Mouse (Mus musculus): ENCODE results near the gene Litaf. TPM values are rescaled to one million over a fixed set of nuclear protein-coding genes. Genes with fewer than 3 reads are reported as not detected.

Gene Litaf
- polyA plus RNA-seq, 1 experiment from 2014 or later, result 39.6 TPM

DNA sequence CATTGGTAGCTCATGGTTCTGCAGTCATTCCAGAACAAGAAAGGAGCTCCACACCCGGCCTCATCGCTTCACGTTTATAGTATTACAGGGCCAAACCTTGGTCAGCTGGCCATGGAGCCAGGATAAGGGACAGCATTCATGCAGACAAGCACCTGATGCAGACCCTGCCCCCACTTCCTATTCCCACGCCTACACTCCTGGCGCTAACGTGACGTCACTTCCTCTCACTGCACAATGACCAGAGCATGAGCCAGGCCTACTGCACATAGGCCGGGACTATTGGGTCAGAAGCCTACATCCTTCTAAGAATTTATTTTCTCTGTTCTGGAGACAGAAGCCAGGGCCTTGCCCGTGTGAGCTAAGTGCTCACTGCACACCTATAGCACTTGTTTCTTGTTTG, 115.4 kb downstream of the Litaf start:
- 92% methylated on average over 9 of the region's 9 CpGs for WGBS
- Histone ChIP-seq H3K9ac (replicated peaks; ENCODE audit: low read depth, low read length) (no peak overlapping the region), H3K9me3 (ENCODE audit: control insufficient read depth, low read length) (no peaks in the 10 kb centered on the region), H3K27me3 (replicated peaks; ENCODE audit: control insufficient read depth, insufficient read depth, low read length) (no peaks in the 10 kb centered on the region), H3K27ac (ENCODE audit: low read length) (no peak overlapping the region), H3K4me3 (replicated peaks; ENCODE audit: low read length) (no peak overlapping the region), H3K4me2 (ENCODE audit: low read length) (no peak overlapping the region), H3K4me1 (replicated peaks; ENCODE audit: control insufficient read depth, insufficient read depth, low read length) (peaks cover 2% of the 10 kb centered on the region; the same call in 1 of the 2 replicates), H3K36me3 (ENCODE audit: control insufficient read depth, insufficient read depth) (no peaks in the 10 kb centered on the region)
- ATAC-seq, result no peak

DNA sequence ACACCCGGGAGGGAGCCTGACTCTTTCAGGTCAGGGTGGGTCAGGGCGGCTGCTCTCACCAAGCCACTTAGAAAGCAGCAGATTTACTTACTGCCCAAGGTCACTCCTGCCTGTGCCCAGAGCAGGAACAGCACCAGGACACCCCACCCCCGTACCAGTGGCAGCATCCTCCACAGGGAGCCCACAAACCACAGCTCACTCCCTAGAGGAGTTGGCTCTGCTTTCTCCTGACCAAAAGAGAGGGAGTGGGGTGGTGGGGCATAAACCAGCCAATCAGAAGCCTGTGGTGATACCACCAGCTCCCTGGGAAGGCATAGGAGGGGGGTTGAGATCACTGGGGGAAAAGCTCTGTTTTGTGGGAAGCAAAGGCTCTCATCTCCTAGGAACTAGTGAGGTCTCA, 118.2 kb downstream of the Litaf start:
- no peak for ATAC-seq
- WGBS, result 28% methylated on average over 3 of the region's 3 CpGs
- Histone ChIP-seq H3K27ac (ENCODE audit: low read length) (no peak overlapping the region), H3K9me3 (ENCODE audit: control insufficient read depth, low read length) (no peaks in the 10 kb centered on the region), H3K36me3 (ENCODE audit: control insufficient read depth, insufficient read depth) (no peaks in the 10 kb centered on the region), H3K4me3 (replicated peaks; ENCODE audit: low read length) (no peak overlapping the region), H3K4me2 (ENCODE audit: low read length) (no peak overlapping the region), H3K27me3 (replicated peaks; ENCODE audit: control insufficient read depth, insufficient read depth, low read length) (no peaks in the 10 kb centered on the region), H3K4me1 (replicated peaks; ENCODE audit: control insufficient read depth, insufficient read depth, low read length) (peaks cover 3% of the 10 kb centered on the region; the same call in 1 of the 2 replicates), H3K9ac (replicated peaks; ENCODE audit: low read depth, low read length) (no peak overlapping the region)

- WGBS, result 63% methylated on average over 7 of the region's 7 CpGs
- no peak for ATAC-seq
- H3K9me3 ChIP-seq (ENCODE audit: control insufficient read depth, low read length), result no peaks in the 10 kb centered on the region
- H3K4me2 ChIP-seq (ENCODE audit: low read length), result no peak overlapping the region
- no peaks in the 10 kb centered on the region for H3K27me3 ChIP-seq (replicated peaks; ENCODE audit: control insufficient read depth, insufficient read depth, low read length)
- no peak overlapping the region for H3K4me3 ChIP-seq (replicated peaks; ENCODE audit: low read length)
- H3K9ac ChIP-seq (replicated peaks; ENCODE audit: low read depth, low read length), result no peak overlapping the region
- H3K4me1 ChIP-seq (replicated peaks; ENCODE audit: control insufficient read depth, insufficient read depth, low read length), result peaks cover 3% of the 10 kb centered on the region; the same call in 1 of the 2 replicates
- H3K36me3 ChIP-seq (ENCODE audit: control insufficient read depth, insufficient read depth), result no peaks in the 10 kb centered on the region
- no peak overlapping the region for H3K27ac ChIP-seq (ENCODE audit: low read length)
Observed at GRCm38 (mm10) chr16:10945381-10946127, 120.4 kb downstream of the Litaf start.

DNA sequence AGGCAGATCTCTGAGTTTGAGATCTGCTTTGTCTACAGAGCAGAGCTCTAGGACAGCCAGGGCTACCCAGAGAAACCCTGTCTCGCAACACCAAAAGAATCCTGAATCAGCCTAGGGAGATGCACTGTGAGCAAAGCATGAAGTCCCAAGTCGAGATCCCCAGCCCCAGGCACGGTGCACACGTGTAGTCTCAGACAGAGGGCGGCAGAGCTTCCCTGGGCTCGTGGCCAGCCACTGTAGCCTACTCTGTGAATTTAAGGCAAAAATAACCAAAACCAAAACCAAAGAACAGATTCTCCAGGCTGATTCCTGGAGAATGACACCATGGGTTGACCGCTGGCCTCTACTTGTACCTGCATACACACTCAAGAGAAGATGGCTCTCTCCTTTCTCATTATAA, 121.4 kb downstream of the Litaf start:
- Histone ChIP-seq H3K9ac (replicated peaks; ENCODE audit: low read depth, low read length) (no peak overlapping the region), H3K36me3 (ENCODE audit: control insufficient read depth, insufficient read depth) (no peaks in the 10 kb centered on the region), H3K27ac (ENCODE audit: low read length) (no peak overlapping the region), H3K4me1 (replicated peaks; ENCODE audit: control insufficient read depth, insufficient read depth, low read length) (peaks cover 3% of the 10 kb centered on the region; the same call in 1 of the 2 replicates), H3K27me3 (replicated peaks; ENCODE audit: control insufficient read depth, insufficient read depth, low read length) (no peaks in the 10 kb centered on the region), H3K4me2 (ENCODE audit: low read length) (no peak overlapping the region), H3K4me3 (replicated peaks; ENCODE audit: low read length) (no peak overlapping the region), H3K9me3 (ENCODE audit: control insufficient read depth, low read length) (no peaks in the 10 kb centered on the region)
- ATAC-seq, result no peak
- 75% methylated on average over 7 of the region's 7 CpGs for WGBS

- H3K27me3 ChIP-seq (replicated peaks; ENCODE audit: control insufficient read depth, insufficient read depth, low read length), result no peaks in the 10 kb centered on the region
- WGBS, result 76% methylated on average over 5 of the region's 5 CpGs
Observed at GRCm38 (mm10) chr16:10943257-10943656, 122.7 kb downstream of the Litaf start.

GRCm38 (mm10) chr16:10940661-10941060, 125.3 kb downstream of the Litaf start:
- H3K4me3 ChIP-seq (replicated peaks; ENCODE audit: low read length), result no peak overlapping the region
- peaks cover 2% of the 10 kb centered on the region; the same call in 1 of the 2 replicates for H3K4me1 ChIP-seq (replicated peaks; ENCODE audit: control insufficient read depth, insufficient read depth, low read length)
- WGBS, result 78% methylated on average over 2 of the region's 2 CpGs
- H3K4me2 ChIP-seq (ENCODE audit: low read length), result no peak overlapping the region
- H3K27ac ChIP-seq (ENCODE audit: low read length), result no peak overlapping the region
- ATAC-seq, result no peak
- H3K27me3 ChIP-seq (replicated peaks; ENCODE audit: control insufficient read depth, insufficient read depth, low read length), result no peaks in the 10 kb centered on the region
- H3K9ac ChIP-seq (replicated peaks; ENCODE audit: low read depth, low read length), result no peak overlapping the region
- H3K36me3 ChIP-seq (ENCODE audit: control insufficient read depth, insufficient read depth), result no peaks in the 10 kb centered on the region
- H3K9me3 ChIP-seq (ENCODE audit: control insufficient read depth, low read length), result no peaks in the 10 kb centered on the region

More at GRCm38 (mm10) chr16:10943257-10943656, 122.7 kb downstream of the Litaf start:
- Histone ChIP-seq H3K4me3 (replicated peaks; ENCODE audit: low read length) (no peak overlapping the region), H3K9ac (replicated peaks; ENCODE audit: low read depth, low read length) (no peak overlapping the region), H3K36me3 (ENCODE audit: control insufficient read depth, insufficient read depth) (no peaks in the 10 kb centered on the region), H3K4me2 (ENCODE audit: low read length) (no peak overlapping the region), H3K27ac (ENCODE audit: low read length) (no peak overlapping the region), H3K9me3 (ENCODE audit: control insufficient read depth, low read length) (no peaks in the 10 kb centered on the region), H3K4me1 (replicated peaks; ENCODE audit: control insufficient read depth, insufficient read depth, low read length) (peaks cover 3% of the 10 kb centered on the region; the same call in 1 of the 2 replicates)
- no peak for ATAC-seq

DNA sequence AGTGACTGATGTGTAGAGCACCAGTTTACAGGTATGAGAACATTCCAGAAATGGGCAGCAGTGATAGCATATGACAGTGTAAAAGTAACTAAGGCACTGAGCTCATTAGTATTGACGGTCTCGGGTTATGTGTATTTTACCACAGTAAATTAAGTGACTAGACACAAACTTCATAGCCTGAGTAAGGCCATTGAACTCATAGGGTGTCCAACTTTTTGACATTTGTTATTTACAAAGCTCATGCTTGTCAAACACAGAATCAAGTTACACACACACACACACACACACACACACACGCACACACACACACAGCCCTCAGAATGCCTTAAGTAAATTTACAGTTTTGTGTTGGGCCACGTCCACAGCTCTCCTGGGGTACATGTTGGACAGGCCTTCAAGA, 126.0 kb downstream of the Litaf start:
- no peaks in the 10 kb centered on the region for H3K36me3 ChIP-seq (ENCODE audit: control insufficient read depth, insufficient read depth)
- no peaks in the 10 kb centered on the region for H3K27me3 ChIP-seq (replicated peaks; ENCODE audit: control insufficient read depth, insufficient read depth, low read length)
- 90% methylated on average over 4 of the region's 4 CpGs for whole genome bisulfite sequencing
- H3K4me2 ChIP-seq (ENCODE audit: low read length), result no peak overlapping the region
- no peak overlapping the region for H3K4me3 ChIP-seq (replicated peaks; ENCODE audit: low read length)
- no peaks in the 10 kb centered on the region for H3K9me3 ChIP-seq (ENCODE audit: control insufficient read depth, low read length)
- no peak overlapping the region for H3K9ac ChIP-seq (replicated peaks; ENCODE audit: low read depth, low read length)
- no peak overlapping the region for H3K27ac ChIP-seq (ENCODE audit: low read length)
- no peaks in the 10 kb centered on the region for H3K4me1 ChIP-seq (replicated peaks; ENCODE audit: control insufficient read depth, insufficient read depth, low read length)
- ATAC-seq, result no peak

- no peak overlapping the region for H3K9ac ChIP-seq (replicated peaks; ENCODE audit: low read depth, low read length)
- H3K4me2 ChIP-seq (ENCODE audit: low read length), result no peak overlapping the region
- no peak overlapping the region for H3K4me3 ChIP-seq (replicated peaks; ENCODE audit: low read length)
- no peaks in the 10 kb centered on the region for H3K27me3 ChIP-seq (replicated peaks; ENCODE audit: control insufficient read depth, insufficient read depth, low read length)
- H3K9me3 ChIP-seq (ENCODE audit: control insufficient read depth, low read length), result no peaks in the 10 kb centered on the region
- H3K27ac ChIP-seq (ENCODE audit: low read length), result no peak overlapping the region
- H3K4me1 ChIP-seq (replicated peaks; ENCODE audit: control insufficient read depth, insufficient read depth, low read length), result no peaks in the 10 kb centered on the region
- WGBS, result 86% methylated on average over 11 of the region's 11 CpGs
- no peaks in the 10 kb centered on the region for H3K36me3 ChIP-seq (ENCODE audit: control insufficient read depth, insufficient read depth)
- ATAC-seq, result no peak
Observed at GRCm38 (mm10) chr16:10937497-10937896, 128.5 kb downstream of the Litaf start.

GRCm38 (mm10) chr16:10936700-10937319, 129.1 kb downstream of the Litaf start:
- Histone ChIP-seq H3K4me1 (replicated peaks; ENCODE audit: control insufficient read depth, insufficient read depth, low read length) (no peaks in the 10 kb centered on the region), H3K36me3 (ENCODE audit: control insufficient read depth, insufficient read depth) (no peaks in the 10 kb centered on the region), H3K9ac (replicated peaks; ENCODE audit: low read depth, low read length) (no peak overlapping the region), H3K27me3 (replicated peaks; ENCODE audit: control insufficient read depth, insufficient read depth, low read length) (no peaks in the 10 kb centered on the region), H3K4me3 (replicated peaks; ENCODE audit: low read length) (no peak overlapping the region), H3K4me2 (ENCODE audit: low read length) (no peak overlapping the region), H3K27ac (ENCODE audit: low read length) (no peak overlapping the region), H3K9me3 (ENCODE audit: control insufficient read depth, low read length) (no peaks in the 10 kb centered on the region)
- no peak for ATAC-seq
- WGBS, result 41% methylated on average over 5 of the region's 5 CpGs

Measured in forebrain, embryonic 16.5 days (tissue).